Mouse (Mus musculus): ENCODE data around the gene Ctnna2.

DNA sequence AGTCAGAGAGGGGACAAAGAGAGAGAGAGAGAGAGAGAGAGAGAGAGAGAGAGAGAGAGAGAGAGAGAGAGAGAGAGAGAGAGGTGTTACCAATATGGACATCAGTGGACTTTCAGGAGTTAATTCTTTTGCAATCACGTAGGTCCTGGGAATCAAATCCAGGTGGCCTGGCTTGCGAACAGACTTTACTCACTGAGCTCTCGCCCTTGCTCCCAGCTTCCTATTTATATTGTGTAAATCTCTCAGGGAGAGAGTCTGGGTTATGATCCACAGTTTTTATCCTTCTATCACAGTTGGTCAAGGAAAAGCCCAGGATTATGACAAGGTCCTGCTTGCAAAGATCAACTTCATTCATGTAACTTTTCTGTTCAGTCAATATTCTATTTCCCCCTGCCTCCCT lies 714.3 kb downstream of the Ctnna2 start:
- TF ChIP-seq GATA1 (IDR thresholded peaks at IDR 0.05; ENCODE audit: borderline replicate concordance, low read length): no peak
- no peak for TF ChIP-seq CTCF (IDR thresholded peaks at IDR 0.05; ENCODE audit: low read depth, low read length)
- TF ChIP-seq POLR2AphosphoS5 (IDR thresholded peaks at IDR 0.05; ENCODE audit: insufficient replicate concordance, low read depth, low read length): no peak
- TF ChIP-seq TAL1 (conservative IDR thresholded peaks at IDR 0.05; ENCODE audit: low read depth, low read length): no peak
- TF ChIP-seq GATA2 (IDR thresholded peaks at IDR 0.05; ENCODE audit: borderline replicate concordance, low read depth, low read length): no peak
